Mouse (Mus musculus): ENCODE measurements at regions not wholly inside any gene's neighbourhood (a gene's known extent, or its start where the extent isn't known, plus 50 kb on each side); places are given as distances from the start of the nearest gene placed in this dataset.
"Not testable (repeated sequence)": the region's sequence is repeated elsewhere in the genome, so short reads cannot be mapped to it uniquely, and the experiment has no call there.

GRCm38 (mm10) chr6:12814972-12815770 lies 66.0 kb upstream of the Thsd7a start:
- Histone ChIP-seq H3K36me3 (ENCODE audit: control insufficient read depth, insufficient read depth) (no peaks in the 10 kb centered on the region), H3ac (ENCODE audit: control insufficient read depth, insufficient read length, low read depth) (no peak overlapping the region), H3K4me3 (ENCODE audit: insufficient read depth, poor library complexity, severe bottlenecking) (no peak overlapping the region), H3K79me3 (ENCODE audit: low read depth) (no peaks in the 10 kb centered on the region), H3K79me2 (ENCODE audit: control insufficient read depth, insufficient read depth) (no peaks in the 10 kb centered on the region), H3K27me3 (ENCODE audit: control insufficient read depth, insufficient read depth, insufficient read length) (no peaks in the 10 kb centered on the region)
- no peak for TF ChIP-seq CTCF (IDR thresholded peaks at IDR 0.05; ENCODE audit: control insufficient read depth, insufficient read depth, insufficient read length)
- no peak for TF ChIP-seq MYOG (IDR thresholded peaks at IDR 0.05; ENCODE audit: control insufficient read depth, extremely low read depth, insufficient read length)
- no peak for TF ChIP-seq USF1 (IDR thresholded peaks at IDR 0.05; ENCODE audit: low read depth)
- no peak for TF ChIP-seq FOSL1 (IDR thresholded peaks at IDR 0.05; ENCODE audit: insufficient read depth, low read length, poor library complexity, severe bottlenecking)
- TF ChIP-seq CEBPB (IDR thresholded peaks at IDR 0.05; ENCODE audit: low read depth): no peak
- no peak for TF ChIP-seq MYOD1 (IDR thresholded peaks at IDR 0.05; ENCODE audit: control insufficient read depth, insufficient read length, low read depth)

- not testable (repeated sequence) for H3K79me2 ChIP-seq (ENCODE audit: control insufficient read depth, insufficient read depth); H3K4me3 ChIP-seq (ENCODE audit: insufficient read depth, poor library complexity, severe bottlenecking); H3K36me3 ChIP-seq (ENCODE audit: control insufficient read depth, insufficient read depth); H3ac ChIP-seq (ENCODE audit: control insufficient read depth, insufficient read length, low read depth); H3K79me3 ChIP-seq (ENCODE audit: low read depth); H3K27me3 ChIP-seq (ENCODE audit: control insufficient read depth, insufficient read depth, insufficient read length)
- TF ChIP-seq MYOD1 (IDR thresholded peaks at IDR 0.05; ENCODE audit: control insufficient read depth, insufficient read length, low read depth): peak; percentile 67
These were observed 64.6 kb upstream of the Thsd7a start for GRCm38 (mm10) chr6:12813781-12814180.

- no peaks in the 10 kb centered on the region for H3K27me3 ChIP-seq (ENCODE audit: control insufficient read depth, insufficient read depth, insufficient read length)
- TF ChIP-seq USF1 (IDR thresholded peaks at IDR 0.05; ENCODE audit: low read depth) (no peak), CEBPB (IDR thresholded peaks at IDR 0.05; ENCODE audit: low read depth) (peak; percentile 71)
- no peak overlapping the region for H3ac ChIP-seq (ENCODE audit: control insufficient read depth, insufficient read length, low read depth)
- H3K36me3 ChIP-seq (ENCODE audit: control insufficient read depth, insufficient read depth): no peaks in the 10 kb centered on the region
- no peaks in the 10 kb centered on the region for H3K79me3 ChIP-seq (ENCODE audit: low read depth)
- H3K79me2 ChIP-seq (ENCODE audit: control insufficient read depth, insufficient read depth): no peaks in the 10 kb centered on the region
- no peak overlapping the region for H3K4me3 ChIP-seq (ENCODE audit: insufficient read depth, poor library complexity, severe bottlenecking)
These were observed 63.3 kb upstream of the Thsd7a start for GRCm38 (mm10) chr6:12812467-12812866.

- Histone ChIP-seq H3K79me2 (ENCODE audit: control insufficient read depth, insufficient read depth) (no peaks in the 10 kb centered on the region), H3K27me3 (ENCODE audit: control insufficient read depth, insufficient read depth, insufficient read length) (no peaks in the 10 kb centered on the region), H3K4me3 (ENCODE audit: insufficient read depth, poor library complexity, severe bottlenecking) (no peak overlapping the region), H3K79me3 (ENCODE audit: low read depth) (no peaks in the 10 kb centered on the region), H3ac (ENCODE audit: control insufficient read depth, insufficient read length, low read depth) (no peak overlapping the region), H3K36me3 (ENCODE audit: control insufficient read depth, insufficient read depth) (no peaks in the 10 kb centered on the region)
- no peak for TF ChIP-seq FOSL1 (IDR thresholded peaks at IDR 0.05; ENCODE audit: insufficient read depth, low read length, poor library complexity, severe bottlenecking)
- no peak for TF ChIP-seq USF1 (IDR thresholded peaks at IDR 0.05; ENCODE audit: low read depth)
- no peak for TF ChIP-seq CEBPB (IDR thresholded peaks at IDR 0.05; ENCODE audit: low read depth)
- no peak for TF ChIP-seq CTCF (IDR thresholded peaks at IDR 0.05; ENCODE audit: control insufficient read depth, insufficient read depth, insufficient read length)
- TF ChIP-seq MYOG (IDR thresholded peaks at IDR 0.05; ENCODE audit: control insufficient read depth, extremely low read depth, insufficient read length): no peak
These were observed 62.8 kb upstream of the Thsd7a start for GRCm38 (mm10) chr6:12812036-12812435.

GRCm38 (mm10) chr6:12809601-12810000 lies 60.4 kb upstream of the Thsd7a start:
- H3K79me3 ChIP-seq (ENCODE audit: low read depth): no peaks in the 10 kb centered on the region

More at GRCm38 (mm10) chr6:12809601-12810000, 60.4 kb upstream of the Thsd7a start:
- Histone ChIP-seq H3K4me3 (ENCODE audit: insufficient read depth, poor library complexity, severe bottlenecking) (no peak overlapping the region), H3ac (ENCODE audit: control insufficient read depth, insufficient read length, low read depth) (no peak overlapping the region), H3K27me3 (ENCODE audit: control insufficient read depth, insufficient read depth, insufficient read length) (no peaks in the 10 kb centered on the region), H3K79me2 (ENCODE audit: control insufficient read depth, insufficient read depth) (no peaks in the 10 kb centered on the region), H3K36me3 (ENCODE audit: control insufficient read depth, insufficient read depth) (no peaks in the 10 kb centered on the region)
- TF ChIP-seq MYOG (IDR thresholded peaks at IDR 0.05; ENCODE audit: control insufficient read depth, extremely low read depth, insufficient read length) (no peak), FOSL1 (IDR thresholded peaks at IDR 0.05; ENCODE audit: insufficient read depth, low read length, poor library complexity, severe bottlenecking) (no peak), CTCF (IDR thresholded peaks at IDR 0.05; ENCODE audit: control insufficient read depth, insufficient read depth, insufficient read length) (no peak), CEBPB (IDR thresholded peaks at IDR 0.05; ENCODE audit: low read depth) (no peak), MAX (IDR thresholded peaks at IDR 0.05) (no peak), USF1 (IDR thresholded peaks at IDR 0.05; ENCODE audit: low read depth) (no peak), MYOD1 (IDR thresholded peaks at IDR 0.05; ENCODE audit: control insufficient read depth, insufficient read length, low read depth) (no peak)

All from C2C12 (cell line).